Mouse (Mus musculus): ENCODE measurements around the gene Adamts13. TPM values are rescaled to one million over a fixed set of nuclear protein-coding genes. Genes with fewer than 3 reads are reported as not detected.

Adamts13 gene
- polyA plus RNA-seq, 1 experiment from 2014 or later: not detected

DNA sequence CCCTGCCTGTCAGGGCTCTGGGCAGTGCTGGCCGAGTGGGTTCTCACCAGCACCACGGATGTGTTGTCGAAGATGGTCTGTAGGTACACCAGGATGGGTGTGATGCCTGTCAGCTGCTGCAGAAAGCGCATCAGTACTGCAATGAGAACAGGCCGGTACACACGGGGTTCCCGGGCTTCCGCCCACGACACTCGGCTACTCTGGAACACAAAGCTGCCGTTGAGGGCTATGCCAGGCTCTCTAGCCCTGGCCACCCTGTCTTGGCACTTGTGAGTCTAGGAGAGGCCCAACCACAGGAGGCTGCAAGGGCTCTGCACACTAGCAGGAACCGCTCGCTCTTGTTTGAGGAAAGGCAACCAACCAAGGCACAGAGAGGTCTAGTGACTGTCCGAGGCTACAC is 50.9 kb downstream of the Adamts13 start:
- H3K4me2 ChIP-seq: no peak overlapping the region
- H3K36me3 ChIP-seq: peaks cover 11% of the 10 kb centered on the region
- no peak overlapping the region for H3K27ac ChIP-seq
- no peak for ATAC-seq (ENCODE audit: insufficient number of reproducible peaks, insufficient read depth, low FRiP score, low TSS enrichment, low read depth)
- H3K9me3 ChIP-seq: no peaks in the 10 kb centered on the region
- WGBS: 83% methylated on average over 14 of the region's 14 CpGs
- H3K9ac ChIP-seq: no peak overlapping the region
- no peak overlapping the region for H3K4me3 ChIP-seq
- H3K4me1 ChIP-seq: peaks cover 8% of the 10 kb centered on the region; the same call in 1 of the 2 replicates
- peaks cover 11% of the 10 kb centered on the region for H3K27me3 ChIP-seq

GRCm38 (mm10) chr2:27025545-27025944 is 52.3 kb downstream of the Adamts13 start:
- WGBS: 71% methylated on average over 3 of the region's 3 CpGs
- no peaks in the 10 kb centered on the region for H3K9me3 ChIP-seq

DNA sequence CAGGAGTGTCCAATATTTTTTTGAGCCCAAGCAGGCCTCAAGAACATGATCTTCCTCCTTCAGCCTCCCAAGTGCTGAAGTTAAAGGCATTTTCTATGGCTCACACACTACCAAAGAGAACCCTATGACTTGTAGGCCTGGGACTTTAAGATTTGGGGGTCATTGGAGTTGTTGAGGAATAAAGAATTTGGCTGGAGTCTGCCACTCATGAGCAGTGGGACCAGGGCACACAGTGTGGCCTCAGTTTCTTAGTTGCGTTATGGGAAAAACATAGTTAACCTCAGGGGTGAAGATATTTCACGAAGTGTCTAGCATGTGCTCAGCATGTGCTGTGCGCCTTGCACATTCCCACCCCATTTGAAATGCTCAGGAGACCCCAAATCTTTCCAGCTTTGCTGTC is 53.1 kb downstream of the Adamts13 start:
- Histone ChIP-seq H3K27me3 (peaks cover 14% of the 10 kb centered on the region), H3K9ac (no peak overlapping the region), H3K4me3 (no peak overlapping the region), H3K4me2 (no peak overlapping the region), H3K9me3 (no peaks in the 10 kb centered on the region), H3K27ac (no peak overlapping the region), H3K36me3 (no peaks in the 10 kb centered on the region), H3K4me1 (peaks cover 8% of the 10 kb centered on the region; the same call in 1 of the 2 replicates)
- no peak for ATAC-seq (ENCODE audit: insufficient number of reproducible peaks, insufficient read depth, low FRiP score, low TSS enrichment, low read depth)
- 91% methylated on average over 3 of the region's 3 CpGs for WGBS

More at GRCm38 (mm10) chr2:27025545-27025944, 52.3 kb downstream of the Adamts13 start:
- no peak for ATAC-seq (ENCODE audit: insufficient number of reproducible peaks, insufficient read depth, low FRiP score, low TSS enrichment, low read depth)
- Histone ChIP-seq H3K9ac (no peak overlapping the region), H3K27me3 (peaks cover 14% of the 10 kb centered on the region), H3K27ac (no peak overlapping the region), H3K36me3 (no peaks in the 10 kb centered on the region), H3K4me2 (no peak overlapping the region), H3K4me3 (no peak overlapping the region), H3K4me1 (peaks cover 8% of the 10 kb centered on the region; the same call in 1 of the 2 replicates)

DNA sequence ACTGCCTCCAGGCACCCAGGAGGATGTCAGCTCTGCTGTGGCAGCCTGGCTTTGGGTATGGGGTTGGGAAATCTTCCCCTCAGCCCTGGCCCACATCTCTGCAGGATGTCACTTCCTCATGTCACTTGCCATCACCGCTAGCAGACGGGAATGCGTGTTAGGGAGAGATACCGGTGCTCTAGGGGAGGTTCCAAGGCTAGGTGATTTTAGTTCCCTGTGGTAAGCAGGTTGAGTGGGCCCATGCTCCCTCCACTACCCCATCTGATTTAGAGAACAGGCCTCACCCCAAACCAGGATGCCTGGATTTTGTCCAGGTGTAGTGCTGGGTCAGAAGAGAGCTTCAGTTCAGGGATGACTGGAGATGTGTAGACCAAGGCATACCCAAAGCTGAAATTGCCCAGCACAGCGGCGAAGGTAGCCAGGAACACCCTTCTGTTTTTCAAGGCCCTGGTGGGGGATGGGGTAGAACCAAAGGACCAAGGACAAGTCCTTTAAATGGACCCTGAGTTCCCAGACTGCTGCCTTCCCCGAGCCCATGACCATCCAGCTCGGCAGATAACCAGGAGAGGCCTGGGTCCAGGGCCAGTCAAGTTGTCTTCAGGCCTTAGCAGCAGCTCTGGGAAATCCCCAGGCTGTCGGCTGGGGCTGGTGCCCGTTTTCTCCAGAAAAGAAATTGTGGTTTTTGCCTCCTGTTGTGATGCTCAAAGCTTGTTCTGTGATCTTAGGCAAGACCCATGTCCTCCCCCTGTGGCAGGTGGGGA is 53.8 kb downstream of the Adamts13 start:
- H3K27ac ChIP-seq: no peak overlapping the region
- ATAC-seq (ENCODE audit: insufficient number of reproducible peaks, insufficient read depth, low FRiP score, low TSS enrichment, low read depth): no peak
- H3K4me1 ChIP-seq: peaks cover 8% of the 10 kb centered on the region; the same call in 1 of the 2 replicates
- H3K27me3 ChIP-seq: peaks cover 14% of the 10 kb centered on the region
- WGBS: 74% methylated on average over 10 of the region's 10 CpGs
- peak overlapping the region; percentile 32; the same call in 1 of the 2 replicates for H3K4me3 ChIP-seq
- no peaks in the 10 kb centered on the region for H3K9me3 ChIP-seq
- peak overlapping the region; percentile 66 for H3K4me2 ChIP-seq
- peak overlapping the region; percentile 51; the same call in 1 of the 2 replicates for H3K9ac ChIP-seq
- H3K36me3 ChIP-seq: no peaks in the 10 kb centered on the region

DNA sequence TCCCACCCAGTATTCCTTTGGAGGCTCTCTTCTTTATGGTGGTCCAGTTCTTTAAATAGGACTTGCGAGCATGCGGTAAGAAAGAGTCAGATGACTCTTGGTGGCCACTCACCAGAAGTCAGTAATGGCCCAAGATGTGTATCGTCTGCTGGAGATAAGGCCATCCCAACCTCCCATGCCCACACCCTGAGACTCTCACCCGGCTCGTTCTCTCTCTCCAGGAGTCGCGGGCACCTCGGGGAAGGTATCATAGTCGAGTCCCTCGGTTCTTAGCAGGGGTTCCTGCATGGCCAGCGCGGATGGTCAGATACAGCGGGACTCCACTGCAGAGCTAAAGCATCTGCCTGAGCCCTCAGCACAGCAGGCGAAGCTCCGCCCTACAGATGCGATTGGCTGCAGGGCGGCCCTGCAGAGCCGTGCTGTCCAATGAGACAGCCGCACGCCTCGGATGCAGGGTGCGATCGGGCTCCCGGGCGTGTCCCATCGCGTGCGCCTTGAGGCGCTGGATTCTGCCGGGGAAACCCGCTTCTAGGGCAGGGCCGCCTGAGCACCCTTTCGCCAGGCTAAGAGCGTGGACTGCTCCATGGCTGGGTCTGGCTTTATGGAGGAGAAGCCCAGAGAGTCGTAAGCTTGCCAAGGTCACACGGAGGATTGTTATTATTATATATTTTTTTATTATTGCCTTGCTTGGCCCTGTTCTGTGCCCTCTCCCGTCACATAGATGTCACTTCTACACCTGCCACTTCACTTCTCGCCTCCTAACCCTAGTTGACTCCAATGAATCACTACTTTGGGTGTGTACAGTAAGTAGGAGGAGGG is 54.6 kb downstream of the Adamts13 start, which contains the start of gene Slc2a6:
Gene Slc2a6 (minus strand): TSS at position 381 of the 819 bp plus-strand sequence.
- Histone ChIP-seq H3K4me1 (peaks cover 8% of the 10 kb centered on the region; the same call in 1 of the 2 replicates), H3K4me3 (peak within 1 kb of the TSS; percentile 32), H3K4me2 (peak within 1 kb of the TSS; percentile 66), H3K9me3 (no peaks in the 10 kb centered on the region), H3K27me3 (peaks cover 14% of the 10 kb centered on the region), H3K36me3 (no peaks in the 10 kb centered on the region), H3K27ac (no peak within 1 kb of the TSS), H3K9ac (peak within 1 kb of the TSS; percentile 51)
- 2% methylated on average over 38 of the region's 38 CpGs for WGBS
- peak; percentile 90 for ATAC-seq (ENCODE audit: insufficient number of reproducible peaks, insufficient read depth, low FRiP score, low TSS enrichment, low read depth)

- peaks cover 8% of the 10 kb centered on the region; the same call in 1 of the 2 replicates for H3K4me1 ChIP-seq
- H3K9ac ChIP-seq: no peak overlapping the region
- H3K9me3 ChIP-seq: no peaks in the 10 kb centered on the region
- H3K4me3 ChIP-seq: no peak overlapping the region
- H3K4me2 ChIP-seq: peak overlapping the region; percentile 66
- 67% methylated on average over 4 of the region's 4 CpGs for WGBS
- H3K27ac ChIP-seq: no peak overlapping the region
- no peak for ATAC-seq (ENCODE audit: insufficient number of reproducible peaks, insufficient read depth, low FRiP score, low TSS enrichment, low read depth)
- peaks cover 14% of the 10 kb centered on the region for H3K27me3 ChIP-seq
- H3K36me3 ChIP-seq: no peaks in the 10 kb centered on the region
These were observed 55.3 kb downstream of the Adamts13 start for GRCm38 (mm10) chr2:27028437-27029015.

- Histone ChIP-seq H3K4me2 (no peak overlapping the region), H3K36me3 (no peaks in the 10 kb centered on the region), H3K27me3 (peaks cover 10% of the 10 kb centered on the region), H3K9me3 (no peaks in the 10 kb centered on the region), H3K27ac (no peak overlapping the region), H3K4me3 (no peak overlapping the region), H3K9ac (no peak overlapping the region), H3K4me1 (peaks cover 11% of the 10 kb centered on the region; the same call in 1 of the 2 replicates)
- 74% methylated on average over 2 of the region's 2 CpGs for WGBS
- ATAC-seq (ENCODE audit: insufficient number of reproducible peaks, insufficient read depth, low FRiP score, low TSS enrichment, low read depth): no peak
These were observed 59.1 kb downstream of the Adamts13 start for GRCm38 (mm10) chr2:27032361-27032760.

DNA sequence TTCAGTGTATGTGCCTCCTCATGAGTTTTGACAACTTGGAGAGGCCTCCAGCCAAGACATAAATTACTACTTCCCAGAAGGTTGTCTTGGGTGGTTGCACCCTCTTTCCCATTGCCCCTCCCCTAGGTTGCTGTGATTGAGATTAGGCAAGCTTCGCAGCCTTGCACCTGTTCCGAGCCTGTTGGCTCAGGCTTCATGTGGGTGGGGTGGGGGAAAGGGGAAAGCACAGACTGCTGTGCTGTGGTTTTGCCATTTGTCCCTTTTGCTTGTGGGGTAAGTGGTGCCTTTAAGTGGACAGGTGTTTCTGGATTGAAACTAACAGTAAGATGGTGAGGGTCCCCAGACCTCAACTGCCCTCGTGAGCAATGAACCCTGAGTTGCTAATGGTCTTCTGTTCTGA is 62.8 kb downstream of the Adamts13 start:
- Histone ChIP-seq H3K9ac (no peak overlapping the region), H3K4me3 (no peak overlapping the region), H3K4me1 (peaks cover 10% of the 10 kb centered on the region; the same call in 1 of the 2 replicates), H3K9me3 (no peaks in the 10 kb centered on the region), H3K4me2 (no peak overlapping the region), H3K27me3 (no peaks in the 10 kb centered on the region), H3K36me3 (no peaks in the 10 kb centered on the region), H3K27ac (no peak overlapping the region)
- 70% methylated on average over 3 of the region's 3 CpGs for WGBS
- no peak for ATAC-seq (ENCODE audit: insufficient number of reproducible peaks, insufficient read depth, low FRiP score, low TSS enrichment, low read depth)

DNA sequence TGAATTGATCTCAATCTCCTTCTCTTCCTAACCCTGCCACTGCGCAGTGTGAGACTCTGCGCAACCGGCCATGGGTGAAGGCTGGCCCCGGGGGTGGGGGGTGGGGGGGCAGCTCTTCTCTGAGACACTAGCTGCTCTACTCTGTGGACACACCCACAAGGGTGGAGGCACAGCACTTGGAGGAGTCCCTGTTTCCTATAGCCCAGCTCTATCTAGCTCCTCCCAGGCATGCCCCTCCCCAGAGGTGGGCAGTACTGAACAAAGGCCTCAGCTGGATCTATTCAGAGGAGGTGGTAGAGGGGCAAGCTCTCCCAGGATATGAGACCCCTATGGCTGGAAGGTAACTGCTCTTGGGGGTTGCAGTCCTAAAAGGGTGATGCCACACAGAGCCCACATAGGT is 63.8 kb downstream of the Adamts13 start:
- 0 out of 2 replicates have a peak, but pooled peaks have one; percentile 53 for ATAC-seq (ENCODE audit: insufficient number of reproducible peaks, insufficient read depth, low FRiP score, low TSS enrichment, low read depth)
- WGBS: 63% methylated on average over 4 of the region's 4 CpGs
- Histone ChIP-seq H3K4me3 (no peak overlapping the region), H3K27me3 (no peaks in the 10 kb centered on the region), H3K4me1 (peaks cover 10% of the 10 kb centered on the region; the same call in 1 of the 2 replicates), H3K9me3 (no peaks in the 10 kb centered on the region), H3K4me2 (no peak overlapping the region), H3K36me3 (no peaks in the 10 kb centered on the region), H3K27ac (no peak overlapping the region), H3K9ac (0 out of 2 replicates have a peak overlapping the region, but pooled peaks have one; percentile 36)

GRCm38 (mm10) chr2:27038596-27038995 is 65.4 kb downstream of the Adamts13 start:
- ATAC-seq (ENCODE audit: insufficient number of reproducible peaks, insufficient read depth, low FRiP score, low TSS enrichment, low read depth): no peak
- no peak overlapping the region; the same call in 1 of the 2 replicates for H3K9ac ChIP-seq
- H3K4me3 ChIP-seq: no peak overlapping the region
- no peaks in the 10 kb centered on the region for H3K36me3 ChIP-seq
- H3K27me3 ChIP-seq: no peaks in the 10 kb centered on the region
- H3K27ac ChIP-seq: no peak overlapping the region
- peaks cover 10% of the 10 kb centered on the region; the same call in 1 of the 2 replicates for H3K4me1 ChIP-seq
- no peaks in the 10 kb centered on the region for H3K9me3 ChIP-seq
- H3K4me2 ChIP-seq: no peak overlapping the region
- WGBS: 2% methylated on average over 3 of the region's 3 CpGs

GRCm38 (mm10) chr2:27039286-27039685 is 66.1 kb downstream of the Adamts13 start:
- Histone ChIP-seq H3K4me3 (no peak overlapping the region), H3K4me2 (no peak overlapping the region), H3K27me3 (no peaks in the 10 kb centered on the region), H3K9me3 (no peaks in the 10 kb centered on the region), H3K9ac (no peak overlapping the region; the same call in 1 of the 2 replicates), H3K27ac (no peak overlapping the region), H3K4me1 (peaks cover 10% of the 10 kb centered on the region; the same call in 1 of the 2 replicates), H3K36me3 (no peaks in the 10 kb centered on the region)
- WGBS: 3% methylated on average over 1 of the region's 1 CpGs
- no peak for ATAC-seq (ENCODE audit: insufficient number of reproducible peaks, insufficient read depth, low FRiP score, low TSS enrichment, low read depth)

All from embryonic facial prominence, embryonic 13.5 days (tissue).